Mouse (Mus musculus) brown adipose tissue, adult 24 weeks (tissue): ENCODE measurements around the gene Dap. TPM values are rescaled to one million over a fixed set of nuclear protein-coding genes. Genes with fewer than 3 reads are reported as not detected.

ENCODE experiments used
- H3K27ac ChIP-seq: fragments of 200-500 bp; replicated peaks from 2 replicates; pipeline ENCODE4 v1.5.1; 2012; ENCODE audit warnings: low read depth, mild to moderate bottlenecking, low read length
- H3K4me1 ChIP-seq: fragments of 200-500 bp; 2 replicates; pipeline ENCODE4 v1.6.1; 2012; ENCODE audit warnings: low read length, mixed read lengths; ENCODE audit not compliant: control insufficient read depth, insufficient read depth, insufficient read length
- H3K4me3 ChIP-seq: fragments of 200-500 bp; 2 replicates; pipeline ENCODE4 v1.5.1; 2012; ENCODE audit warnings: low read depth, mild to moderate bottlenecking, low read length, moderate library complexity; ENCODE audit not compliant: insufficient read depth
- polyA plus RNA-seq: library from polyadenylated mRNA; stranded (reverse); fragments of >200 nt; gene quantifications from 2 replicates; pipeline ENCODE4 v1.2.4, GENCODE M21; 2012; ENCODE audit not compliant: missing spikeins, insufficient read depth, insufficient read length

The Dap gene
- polyA plus RNA-seq, result 63.0 and 102 TPM in 2 replicates

DNA sequence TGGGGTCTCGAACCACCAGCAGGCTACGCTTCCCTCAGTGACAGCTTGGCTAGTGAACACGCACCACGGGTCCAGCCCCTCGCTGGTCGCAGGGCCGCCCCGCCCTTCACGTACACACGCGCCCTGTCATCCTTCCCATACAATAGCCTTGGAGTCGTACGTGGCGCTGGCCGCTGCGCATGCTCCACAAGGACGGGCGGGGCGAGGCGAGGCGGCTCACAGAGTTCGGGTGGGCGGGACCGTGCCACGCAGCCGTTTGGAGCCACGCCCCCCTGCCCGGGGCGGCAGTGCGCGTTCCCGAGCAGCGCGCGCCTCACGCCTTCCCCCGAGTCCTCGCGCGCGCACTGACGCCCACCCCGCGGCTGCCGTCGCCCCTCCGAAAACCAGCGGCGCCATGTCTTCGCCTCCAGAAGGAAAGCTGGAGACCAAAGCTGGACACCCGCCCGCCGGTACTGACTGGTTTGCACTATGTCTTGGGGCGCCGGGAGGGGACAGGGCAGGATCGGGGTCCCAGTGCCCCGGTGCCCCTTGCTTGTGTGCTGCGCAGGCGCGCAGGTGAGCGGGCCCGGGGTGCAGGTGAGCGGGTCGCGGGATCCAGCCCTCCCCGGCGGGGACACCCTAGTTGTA, at the start of gene Dap:
TSS of gene Dap (plus strand) at position 180 of the 627 bp plus-strand sequence.
- H3K27ac ChIP-seq, result peak within 1 kb of the TSS; percentile 47
- H3K4me1 ChIP-seq, result peaks cover 2% of the 10 kb centered on the region; the same call in 1 of the 2 replicates
- H3K4me3 ChIP-seq, result peak within 1 kb of the TSS; percentile 87

DNA sequence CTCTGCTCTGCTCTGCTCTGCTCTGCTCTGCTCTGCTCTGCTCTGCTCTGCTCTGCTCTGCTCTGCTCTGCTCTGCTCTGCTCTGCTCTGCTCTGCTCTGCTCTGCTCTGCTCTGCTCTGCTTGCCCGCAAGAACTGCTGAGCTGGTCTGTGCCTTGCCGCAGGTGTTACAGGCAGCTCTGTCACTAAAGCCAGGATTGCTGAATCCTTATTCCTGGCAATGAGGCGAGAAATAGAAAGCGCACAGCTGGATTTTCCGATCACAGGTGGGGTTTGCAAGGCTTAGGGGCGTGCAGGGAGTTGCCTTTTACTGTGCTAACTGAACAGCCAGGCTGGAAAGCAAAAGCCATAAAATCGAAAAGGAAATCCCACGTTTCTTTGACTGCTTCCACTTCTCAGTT, 47.5 kb upstream of the Dap start:
- H3K4me1 ChIP-seq, result no peaks in the 10 kb centered on the region
- H3K4me3 ChIP-seq, result no peak overlapping the region
- H3K27ac ChIP-seq, result no peak overlapping the region

DNA sequence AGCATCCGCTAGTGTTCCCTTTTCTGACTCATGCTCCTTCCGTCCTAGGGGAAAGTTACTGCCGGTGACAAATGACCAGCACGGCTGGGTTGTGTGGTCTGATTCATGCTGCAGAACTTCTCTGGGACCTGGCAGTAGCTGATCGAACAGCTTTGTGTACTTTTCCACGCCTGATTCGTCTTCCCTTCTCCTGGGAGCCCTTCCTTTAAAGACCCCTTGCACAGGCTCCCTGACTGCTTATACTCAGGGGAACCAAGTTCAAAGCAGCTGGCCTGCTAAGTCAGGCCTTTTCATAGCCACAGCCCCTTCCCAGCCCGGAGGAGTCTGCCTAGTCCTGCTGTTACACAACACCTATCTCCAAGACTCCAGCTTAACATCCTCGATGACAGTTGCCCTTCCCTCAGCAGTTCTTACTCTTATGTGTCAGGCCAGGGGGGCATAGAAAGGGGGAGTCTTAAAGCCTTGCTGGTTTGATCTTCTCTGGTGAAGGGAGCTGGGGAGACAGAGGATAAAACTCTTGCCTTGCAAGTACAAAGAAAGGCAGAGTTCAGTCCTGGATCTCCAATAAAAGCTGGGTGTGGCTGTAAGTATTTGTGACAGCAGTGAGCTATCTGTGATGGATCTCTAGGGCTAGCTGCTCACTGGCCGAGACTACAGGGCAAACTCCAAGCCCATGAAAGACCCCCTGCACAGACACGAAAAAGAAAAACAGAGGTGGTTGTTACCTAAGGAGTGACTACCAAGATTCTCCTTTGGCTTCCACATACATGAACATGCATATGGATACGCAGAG, 39.3 kb upstream of the Dap start:
- H3K27ac ChIP-seq, result no peak overlapping the region; the same call in 1 of the 2 replicates
- no peak overlapping the region for H3K4me3 ChIP-seq
- H3K4me1 ChIP-seq, result no peaks in the 10 kb centered on the region

DNA sequence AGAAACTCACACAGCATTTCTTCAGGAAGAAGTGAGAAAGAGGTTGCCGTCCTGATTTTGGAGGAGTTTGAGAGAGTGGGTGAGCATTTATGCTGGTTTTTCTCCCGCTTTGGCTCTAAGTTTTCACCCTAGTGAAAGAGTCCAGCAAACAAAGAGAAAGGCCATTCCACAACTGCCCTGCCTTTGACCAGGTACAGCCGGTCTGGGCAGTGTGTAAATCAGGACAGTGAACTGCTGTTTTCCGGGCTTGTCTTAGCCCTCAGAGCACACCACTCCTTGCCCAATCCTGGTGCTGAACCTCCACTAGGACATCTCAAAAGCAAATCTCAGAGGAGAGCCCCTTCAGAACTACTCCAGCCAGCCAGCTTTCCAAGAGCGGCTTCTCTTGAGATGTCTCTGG, 38.6 kb upstream of the Dap start:
- no peak overlapping the region for H3K27ac ChIP-seq
- no peak overlapping the region for H3K4me3 ChIP-seq
- no peaks in the 10 kb centered on the region for H3K4me1 ChIP-seq

DNA sequence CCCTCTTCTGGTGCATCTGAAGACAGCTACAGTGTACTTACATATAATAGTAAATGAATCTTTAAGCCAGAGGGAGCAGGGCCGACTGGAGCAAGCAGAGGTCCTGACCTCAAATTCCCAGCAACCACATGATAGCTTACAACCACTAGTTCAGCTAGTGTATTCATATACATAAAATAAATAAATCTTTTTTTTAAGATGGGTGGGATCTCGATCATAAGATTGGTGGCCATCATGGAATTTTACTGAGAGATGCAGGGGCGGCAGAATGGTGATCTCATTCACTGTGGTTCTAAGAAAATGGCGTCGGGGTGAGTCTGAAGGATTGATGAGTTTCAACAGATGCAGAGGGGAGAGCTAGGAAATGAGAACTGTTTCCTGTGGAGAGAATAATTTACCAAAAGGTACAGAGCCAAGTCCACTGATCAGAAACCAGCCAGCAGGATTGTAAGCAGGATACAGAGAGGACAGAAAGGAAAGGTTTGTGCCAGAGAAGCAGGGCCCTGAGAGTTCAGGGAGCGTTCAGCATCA, 37.7 kb upstream of the Dap start:
- H3K27ac ChIP-seq, result no peak overlapping the region
- no peaks in the 10 kb centered on the region for H3K4me1 ChIP-seq
- no peak overlapping the region for H3K4me3 ChIP-seq

DNA sequence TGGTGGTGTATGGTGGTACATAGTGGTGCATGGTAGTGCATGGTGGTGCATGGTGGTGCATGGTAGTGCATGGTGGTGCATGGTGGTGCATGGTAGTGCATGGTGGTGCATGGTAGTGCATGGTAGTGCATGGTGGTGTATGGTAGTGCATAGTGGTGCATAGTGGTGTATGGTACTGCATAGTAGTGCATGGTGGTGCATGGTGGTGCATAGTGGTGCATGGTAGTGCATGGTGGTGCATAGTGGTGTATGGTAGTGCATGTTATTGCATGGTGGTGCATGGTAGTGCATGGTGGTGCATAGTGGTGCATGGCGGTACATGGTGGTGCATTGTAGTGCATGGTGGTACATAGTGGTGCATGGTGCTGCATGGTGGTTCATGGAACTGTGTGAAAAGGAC, 31.6 kb upstream of the Dap start:
- no peaks in the 10 kb centered on the region for H3K4me1 ChIP-seq
- H3K4me3 ChIP-seq, result no peak overlapping the region
- no peak overlapping the region for H3K27ac ChIP-seq

DNA sequence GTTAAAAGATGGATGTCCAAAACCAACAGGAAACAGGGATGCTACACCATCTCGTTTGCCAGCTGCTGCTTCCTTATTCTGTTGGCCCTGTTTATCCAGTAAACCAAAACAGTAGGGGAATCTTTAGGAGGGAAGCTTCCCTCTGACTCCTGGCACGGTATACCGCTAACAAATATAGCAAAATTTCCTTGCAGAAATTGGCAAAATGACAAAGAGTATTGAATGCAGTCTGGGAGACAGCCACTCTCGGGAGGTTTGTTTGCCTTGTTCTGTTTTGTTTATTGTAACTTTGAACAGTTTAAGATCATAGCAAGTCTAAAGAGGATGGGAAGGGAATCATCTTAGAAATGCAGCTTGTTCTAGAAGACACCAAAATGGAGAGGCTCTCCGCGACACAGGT, 28.3 kb upstream of the Dap start:
- Histone ChIP-seq H3K4me1 (no peaks in the 10 kb centered on the region), H3K4me3 (no peak overlapping the region), H3K27ac (no peak overlapping the region)

DNA sequence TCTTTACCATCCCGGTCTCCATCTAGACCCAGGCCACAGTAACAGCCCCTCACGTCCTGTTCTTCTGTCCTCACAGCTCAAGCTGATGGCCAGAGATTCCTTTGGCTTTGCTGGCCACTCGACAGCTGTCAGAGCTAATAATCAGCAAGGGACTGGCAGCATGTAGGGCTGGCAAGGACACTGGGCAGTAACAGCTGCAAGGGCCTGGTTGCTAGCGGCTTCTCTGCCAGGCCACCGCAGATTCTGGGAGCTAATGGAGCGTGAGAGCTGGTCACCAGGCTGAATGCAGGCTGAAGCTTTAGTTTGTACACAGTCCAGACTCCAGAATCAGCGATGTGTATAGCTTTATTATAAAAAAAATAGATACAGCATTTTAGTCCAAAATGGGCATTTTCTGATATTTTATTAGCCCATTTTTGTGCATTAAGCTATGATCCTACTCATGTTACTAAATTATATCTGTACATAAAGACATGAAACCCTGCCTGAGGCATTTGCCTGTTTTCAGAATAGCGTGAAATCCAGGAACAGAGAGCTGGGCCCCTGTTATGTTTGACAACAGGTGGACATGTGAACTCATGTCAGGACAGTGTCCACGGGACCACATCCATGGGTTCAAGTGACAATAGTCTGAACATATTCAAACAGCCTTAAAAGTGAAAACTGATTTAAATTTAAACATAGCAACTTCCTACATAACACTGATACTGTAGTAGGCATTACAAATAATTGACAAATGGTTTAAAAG, 16.6 kb upstream of the Dap start:
- H3K4me3 ChIP-seq, result no peak overlapping the region
- no peak overlapping the region for H3K27ac ChIP-seq
- H3K4me1 ChIP-seq, result no peaks in the 10 kb centered on the region

DNA sequence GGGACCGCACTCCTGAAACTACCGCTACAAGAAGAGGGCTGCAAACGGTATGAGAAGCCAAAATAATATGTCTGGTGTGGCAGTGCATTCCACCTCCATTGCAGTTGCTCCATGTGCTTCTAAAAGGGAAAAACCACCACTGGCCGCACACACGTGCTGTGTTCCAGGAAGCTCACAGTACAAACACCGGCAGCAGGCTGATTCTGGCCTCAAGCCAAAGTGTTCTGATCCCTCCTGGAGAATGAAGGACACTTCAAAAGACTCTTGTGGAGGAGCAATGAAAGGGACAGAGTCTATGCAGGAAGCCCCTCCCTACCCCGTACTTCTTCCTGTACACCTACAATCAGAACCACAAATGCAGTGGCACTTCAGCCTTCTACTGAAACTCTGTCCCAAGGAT, 12.2 kb upstream of the Dap start:
- Histone ChIP-seq H3K4me1 (no peaks in the 10 kb centered on the region), H3K27ac (no peak overlapping the region), H3K4me3 (no peak overlapping the region)

DNA sequence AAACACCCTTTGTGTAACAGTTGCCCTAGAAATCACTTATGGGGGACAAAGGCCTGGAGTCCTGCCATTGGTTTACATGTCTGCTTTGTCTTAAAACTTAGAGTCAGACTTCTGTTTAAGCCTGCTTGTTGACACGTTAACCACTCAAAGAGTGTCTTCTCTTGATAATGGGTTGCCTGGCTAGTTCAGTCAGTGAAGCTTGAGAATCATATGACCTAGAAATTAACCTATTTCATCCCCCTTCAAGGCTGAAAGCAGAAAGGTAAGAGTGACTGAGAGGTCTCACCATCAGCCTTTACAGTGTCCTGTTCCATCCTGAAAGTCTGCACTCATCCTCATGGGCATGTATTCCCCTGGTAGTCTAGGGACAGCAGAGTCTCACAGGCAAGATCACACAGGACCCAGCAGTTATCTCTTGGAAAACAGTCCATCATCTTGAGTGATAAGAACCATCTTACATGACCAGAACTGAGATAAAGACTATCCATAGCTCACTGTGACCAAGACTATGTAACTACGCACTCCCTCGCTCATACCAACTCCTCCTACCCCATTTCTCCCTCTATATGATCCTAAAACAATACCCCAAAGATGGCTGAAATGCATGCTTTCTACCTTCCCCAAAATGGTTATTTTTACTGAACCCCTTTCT, 10.4 kb upstream of the Dap start:
- Histone ChIP-seq H3K4me1 (no peaks in the 10 kb centered on the region), H3K27ac (no peak overlapping the region)

DNA sequence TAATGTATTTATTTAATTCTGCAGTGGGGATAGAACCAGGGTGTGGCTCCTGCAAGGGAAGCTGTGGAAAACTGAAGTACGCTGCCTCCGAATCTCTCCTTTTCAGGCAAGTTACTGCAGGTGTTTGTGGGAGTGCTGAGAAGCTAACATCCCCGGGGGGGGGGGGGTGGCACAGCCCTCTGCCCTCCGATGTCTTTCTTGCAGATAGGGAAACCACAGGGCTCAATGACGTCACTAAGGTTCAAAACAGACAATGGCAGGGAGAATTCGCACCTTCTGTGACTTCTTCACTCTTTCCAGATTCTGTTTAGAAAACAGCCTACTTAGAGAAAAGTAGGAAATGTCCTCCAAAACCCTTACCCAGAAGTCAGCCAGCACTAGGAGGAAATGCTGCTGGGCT, 1.9 kb upstream of the Dap start:
- Histone ChIP-seq H3K4me1 (peaks cover 2% of the 10 kb centered on the region; the same call in 1 of the 2 replicates), H3K4me3 (no peak overlapping the region), H3K27ac (no peak overlapping the region)

More for the DNA sequence above, 10.4 kb upstream of the Dap start:
- no peak overlapping the region for H3K4me3 ChIP-seq

DNA sequence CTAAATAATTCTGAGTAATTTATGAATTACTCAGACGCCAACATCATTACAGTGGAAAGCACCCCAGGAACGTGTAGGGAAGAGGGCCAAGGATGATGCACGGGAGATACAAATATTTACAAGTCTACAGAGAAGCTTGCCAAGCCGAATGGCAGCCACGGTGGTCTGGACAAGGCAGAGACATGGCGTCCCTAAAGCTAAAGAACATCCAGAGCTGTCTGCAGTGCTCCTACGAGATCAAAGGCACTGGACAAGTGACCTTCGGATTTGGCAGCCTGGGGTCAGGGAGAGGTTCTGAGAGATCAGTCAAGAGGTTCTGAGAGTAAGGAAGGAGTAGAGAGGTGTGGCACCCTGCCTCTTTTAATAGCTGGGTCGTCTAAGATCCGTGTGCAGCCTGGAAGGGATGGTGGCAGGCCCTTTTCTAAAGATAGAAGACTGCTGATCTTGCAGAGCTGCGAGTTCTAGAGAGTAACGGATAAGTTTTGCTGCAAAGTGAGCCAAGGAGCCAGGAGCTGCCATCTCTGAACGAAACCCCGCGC, 449 bp upstream of the Dap start:
- H3K4me1 ChIP-seq, result peaks cover 2% of the 10 kb centered on the region; the same call in 1 of the 2 replicates
- no peak overlapping the region for H3K27ac ChIP-seq
- H3K4me3 ChIP-seq, result peak overlapping the region; percentile 67

DNA sequence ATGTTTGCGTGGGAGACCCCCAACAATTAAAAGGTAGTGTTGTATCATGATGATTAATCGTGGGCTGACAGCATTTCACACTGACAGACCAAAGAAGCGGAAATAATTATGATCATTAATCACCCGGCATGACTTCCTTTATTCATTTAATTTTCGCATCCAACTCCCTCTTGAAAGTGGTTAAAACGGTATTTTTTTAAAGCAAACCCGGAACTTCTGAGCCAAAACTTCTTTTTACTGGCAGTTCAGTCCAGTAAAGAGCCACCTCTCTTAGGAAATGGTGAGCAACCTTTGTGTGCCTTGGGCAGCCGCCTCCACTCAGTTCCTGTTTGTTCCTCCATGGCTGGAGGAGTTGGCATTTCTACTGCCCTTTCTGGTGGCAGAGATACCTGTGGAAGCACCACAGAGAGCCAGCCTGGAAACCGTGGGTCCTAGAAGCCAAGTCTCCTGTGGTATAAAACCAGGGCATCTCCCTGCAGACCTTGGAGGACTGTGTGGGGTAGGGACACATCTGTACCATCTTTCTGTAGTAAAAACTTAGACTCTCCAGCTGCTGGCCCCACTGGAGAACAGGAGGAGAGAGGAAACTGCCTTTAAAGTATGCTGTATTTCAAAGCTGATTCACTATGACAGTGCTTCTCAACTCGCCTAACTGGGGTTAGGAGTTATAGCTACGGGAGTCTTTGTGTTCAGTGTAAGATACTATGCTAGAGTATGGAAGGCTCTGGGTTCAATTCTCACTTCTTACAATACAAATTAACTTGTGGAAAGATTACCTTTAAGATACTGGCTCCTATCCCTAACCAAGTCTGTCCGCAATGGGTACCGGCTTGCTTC, 910 bp downstream of the Dap start:
- Histone ChIP-seq H3K27ac (peak overlapping the region; percentile 47), H3K4me3 (peak overlapping the region; percentile 87), H3K4me1 (peaks cover 2% of the 10 kb centered on the region; the same call in 1 of the 2 replicates)
